Mouse (Mus musculus): ENCODE results near the gene 2010111I01Rik.

GRCm38 (mm10) chr13:63037906-63038305 is 73.2 kb downstream of the 2010111I01Rik start:
- TF ChIP-seq CTCF (IDR thresholded peaks at IDR 0.05; ENCODE audit: control insufficient read depth, insufficient read depth, low read length) (no peak), POLR2A (IDR thresholded peaks at IDR 0.05; ENCODE audit: borderline replicate concordance, control insufficient read depth, low read depth, low read length) (no peak)
